Mouse (Mus musculus): ENCODE measurements around the gene Rspo1. TPM values are rescaled to one million over a fixed set of nuclear protein-coding genes. Genes with fewer than 3 reads are reported as not detected.

Gene Rspo1
- polyA plus RNA-seq, 1 experiment from 2014 or later: 2.2 TPM

DNA sequence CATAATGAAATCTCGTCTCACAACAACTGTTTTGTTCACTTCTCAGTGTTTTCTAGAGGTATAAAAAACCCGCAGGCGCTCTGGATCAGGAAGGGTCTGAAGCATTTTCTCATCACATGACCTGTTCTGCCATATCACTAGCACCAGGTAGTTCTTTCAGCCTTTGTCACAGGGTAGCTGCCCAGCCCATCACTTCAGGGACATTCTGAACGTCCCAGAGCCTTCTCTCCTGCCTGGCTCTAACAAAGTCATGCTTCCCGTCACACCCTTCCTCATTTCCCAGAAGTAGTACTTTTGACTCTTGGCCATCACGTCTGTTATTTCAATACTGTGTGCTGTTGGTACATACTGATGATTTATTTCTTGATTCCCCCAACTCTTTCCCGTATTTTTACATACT is 58.2 kb downstream of the Rspo1 start:
- H3K4me3 ChIP-seq (ENCODE audit: low read depth, low read length): no peak overlapping the region
- H3K27me3 ChIP-seq (ENCODE audit: control insufficient read depth, insufficient read depth, low read depth, low read length): no peaks in the 10 kb centered on the region
- ATAC-seq: no peak
- H3K36me3 ChIP-seq (ENCODE audit: control insufficient read depth, insufficient read depth, low read length): peaks cover 66% of the 10 kb centered on the region
- no peaks in the 10 kb centered on the region for H3K9me3 ChIP-seq (replicated peaks; ENCODE audit: control insufficient read depth, low read length, poor library complexity, severe bottlenecking)
- H3K4me2 ChIP-seq (ENCODE audit: low read length): no peak overlapping the region
- WGBS: 91% methylated on average over 7 of the region's 7 CpGs
- no peak overlapping the region for H3K27ac ChIP-seq (ENCODE audit: low read length)
- H3K9ac ChIP-seq (ENCODE audit: low read depth, low read length): no peak overlapping the region
- no peaks in the 10 kb centered on the region for H3K4me1 ChIP-seq (ENCODE audit: control insufficient read depth, insufficient read depth, low read length)

DNA sequence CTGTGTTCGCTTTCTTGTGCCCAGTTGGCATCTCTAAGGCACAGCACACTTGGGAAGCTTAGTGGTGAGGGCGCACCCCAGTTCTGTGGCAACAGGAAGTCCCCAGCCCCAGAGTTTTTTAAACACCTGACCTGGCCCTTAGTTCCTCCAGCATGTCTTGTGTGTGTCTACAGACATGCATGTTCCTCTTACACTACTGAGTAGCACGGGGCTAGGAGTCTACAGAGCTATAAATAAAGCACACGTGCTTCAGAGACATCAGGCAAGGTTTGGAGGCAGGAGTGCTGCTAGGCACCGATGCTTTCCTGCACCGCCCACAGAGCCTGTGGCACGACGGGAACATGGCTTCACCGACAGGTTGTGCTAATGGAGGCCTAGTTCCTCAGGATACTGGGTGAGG is 69.2 kb downstream of the Rspo1 start:
- peaks cover 32% of the 10 kb centered on the region for H3K36me3 ChIP-seq (ENCODE audit: control insufficient read depth, insufficient read depth, low read length)
- H3K9me3 ChIP-seq (replicated peaks; ENCODE audit: control insufficient read depth, low read length, poor library complexity, severe bottlenecking): no peaks in the 10 kb centered on the region
- 95% methylated on average over 9 of the region's 9 CpGs for WGBS
- H3K4me3 ChIP-seq (ENCODE audit: low read depth, low read length): no peak overlapping the region
- no peak overlapping the region for H3K4me2 ChIP-seq (ENCODE audit: low read length)
- H3K27ac ChIP-seq (ENCODE audit: low read length): no peak overlapping the region
- H3K9ac ChIP-seq (ENCODE audit: low read depth, low read length): no peak overlapping the region
- ATAC-seq: no peak
- H3K27me3 ChIP-seq (ENCODE audit: control insufficient read depth, insufficient read depth, low read depth, low read length): no peaks in the 10 kb centered on the region
- H3K4me1 ChIP-seq (ENCODE audit: control insufficient read depth, insufficient read depth, low read length): peaks cover 3% of the 10 kb centered on the region; the same call in 1 of the 2 replicates

DNA sequence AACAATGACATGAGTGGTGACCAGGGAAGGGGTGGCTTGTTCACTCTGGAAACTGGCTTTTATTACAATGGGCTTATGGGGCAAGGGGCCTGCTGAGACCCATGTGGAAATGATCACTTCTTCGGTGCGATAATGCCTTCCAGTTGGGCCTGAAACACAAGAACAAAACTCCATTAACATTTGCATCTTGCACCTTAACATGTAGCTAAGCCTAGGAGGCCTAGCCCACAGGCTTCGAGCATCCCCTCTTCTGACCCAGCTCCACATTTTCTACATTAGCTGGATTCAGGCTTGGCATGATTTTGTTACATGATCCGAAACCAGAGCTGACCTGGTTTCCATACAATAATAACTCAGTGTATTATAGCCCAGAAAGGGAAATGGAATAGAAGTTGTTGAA is 70.2 kb downstream of the Rspo1 start:
- no peak overlapping the region for H3K9ac ChIP-seq (ENCODE audit: low read depth, low read length)
- no peak overlapping the region for H3K4me3 ChIP-seq (ENCODE audit: low read depth, low read length)
- H3K9me3 ChIP-seq (replicated peaks; ENCODE audit: control insufficient read depth, low read length, poor library complexity, severe bottlenecking): no peaks in the 10 kb centered on the region
- no peaks in the 10 kb centered on the region for H3K27me3 ChIP-seq (ENCODE audit: control insufficient read depth, insufficient read depth, low read depth, low read length)
- WGBS: 91% methylated on average over 4 of the region's 4 CpGs
- H3K4me1 ChIP-seq (ENCODE audit: control insufficient read depth, insufficient read depth, low read length): peaks cover 3% of the 10 kb centered on the region; the same call in 1 of the 2 replicates
- H3K4me2 ChIP-seq (ENCODE audit: low read length): no peak overlapping the region
- no peak overlapping the region for H3K27ac ChIP-seq (ENCODE audit: low read length)
- H3K36me3 ChIP-seq (ENCODE audit: control insufficient read depth, insufficient read depth, low read length): peaks cover 29% of the 10 kb centered on the region
- no peak for ATAC-seq

DNA sequence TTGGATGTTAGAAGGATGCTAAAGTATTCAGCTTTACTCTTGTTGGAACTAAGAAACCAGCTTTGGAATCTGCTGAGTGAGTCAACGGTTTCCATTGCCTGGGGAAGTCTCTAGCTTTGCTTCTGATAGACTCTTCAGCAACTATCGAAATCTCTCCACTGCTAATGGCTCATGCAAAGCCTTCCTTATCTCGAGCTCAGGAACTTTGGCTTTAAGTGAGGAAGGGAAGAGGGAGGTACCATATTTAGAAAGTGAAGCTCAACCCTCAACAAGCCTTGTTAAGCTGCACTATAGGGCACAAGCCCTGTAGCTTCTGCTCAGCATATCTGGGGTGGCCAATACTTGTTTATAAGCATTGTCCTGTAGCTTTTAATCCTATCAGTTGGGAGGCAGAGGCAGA is 71.0 kb downstream of the Rspo1 start:
- Histone ChIP-seq H3K27me3 (ENCODE audit: control insufficient read depth, insufficient read depth, low read depth, low read length) (no peaks in the 10 kb centered on the region), H3K9me3 (replicated peaks; ENCODE audit: control insufficient read depth, low read length, poor library complexity, severe bottlenecking) (no peaks in the 10 kb centered on the region), H3K4me2 (ENCODE audit: low read length) (no peak overlapping the region), H3K27ac (ENCODE audit: low read length) (no peak overlapping the region), H3K36me3 (ENCODE audit: control insufficient read depth, insufficient read depth, low read length) (peaks cover 28% of the 10 kb centered on the region), H3K9ac (ENCODE audit: low read depth, low read length) (no peak overlapping the region), H3K4me3 (ENCODE audit: low read depth, low read length) (no peak overlapping the region), H3K4me1 (ENCODE audit: control insufficient read depth, insufficient read depth, low read length) (peaks cover 3% of the 10 kb centered on the region; the same call in 1 of the 2 replicates)
- no peak for ATAC-seq
- 61% methylated on average over 3 of the region's 3 CpGs for WGBS

DNA sequence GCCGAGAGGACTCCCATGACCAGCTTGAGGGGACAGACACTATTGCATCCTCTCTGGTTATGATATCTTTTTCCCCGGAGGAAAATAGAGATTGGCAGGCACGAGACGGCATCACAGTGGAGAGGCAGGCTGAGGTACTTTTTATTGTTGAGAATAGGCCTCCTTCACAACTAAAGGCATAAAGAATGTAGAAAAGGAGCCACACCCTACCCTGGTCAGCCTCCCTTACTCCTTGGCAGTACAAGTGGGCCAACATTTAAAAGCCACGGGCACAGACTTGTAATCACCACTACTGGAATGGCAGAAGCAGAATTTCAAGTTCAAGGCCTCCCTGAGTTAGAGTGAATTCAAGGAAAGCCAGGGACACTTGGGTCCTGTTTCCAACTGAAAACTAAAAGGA is 71.8 kb downstream of the Rspo1 start:
- H3K27me3 ChIP-seq (ENCODE audit: control insufficient read depth, insufficient read depth, low read depth, low read length): no peaks in the 10 kb centered on the region
- no peak for ATAC-seq
- H3K27ac ChIP-seq (ENCODE audit: low read length): no peak overlapping the region
- WGBS: 61% methylated on average over 5 of the region's 5 CpGs
- peaks cover 24% of the 10 kb centered on the region for H3K36me3 ChIP-seq (ENCODE audit: control insufficient read depth, insufficient read depth, low read length)
- no peak overlapping the region for H3K4me2 ChIP-seq (ENCODE audit: low read length)
- no peaks in the 10 kb centered on the region for H3K9me3 ChIP-seq (replicated peaks; ENCODE audit: control insufficient read depth, low read length, poor library complexity, severe bottlenecking)
- no peak overlapping the region for H3K4me3 ChIP-seq (ENCODE audit: low read depth, low read length)
- no peak overlapping the region for H3K9ac ChIP-seq (ENCODE audit: low read depth, low read length)
- H3K4me1 ChIP-seq (ENCODE audit: control insufficient read depth, insufficient read depth, low read length): peaks cover 3% of the 10 kb centered on the region; the same call in 1 of the 2 replicates

Other genes starting within 250 kb of the Rspo1 start
- 24.4 and 26.6 TPM in 2 replicates for gene Inpp5b, start 244.6 kb upstream of the Rspo1 start, polyA plus RNA-seq (2015; fragmentation: Nextera tagmentation; extraction: Ambion mirVana)
- 9.9 and 10.9 TPM in 2 replicates for gene Mtf1, start 184.3 kb upstream of the Rspo1 start, polyA plus RNA-seq (2015; fragmentation: Nextera tagmentation; extraction: Ambion mirVana)
- gene Yrdc, start 135.8 kb upstream of the Rspo1 start, polyA plus RNA-seq (2015; fragmentation: Nextera tagmentation; extraction: Ambion mirVana): 39.1 and 41.6 TPM in 2 replicates
- gene 1110065P20Rik, start 135.2 kb upstream of the Rspo1 start, polyA plus RNA-seq (2015; fragmentation: Nextera tagmentation; extraction: Ambion mirVana): 81.9 and 94.4 TPM in 2 replicates
- gene Maneal, start 124.3 kb upstream of the Rspo1 start, polyA plus RNA-seq (2015; fragmentation: Nextera tagmentation; extraction: Ambion mirVana): 10.3 and 11.0 TPM in 2 replicates
- 12.7 and 17.0 TPM in 2 replicates for gene Epha10, start 105.5 kb upstream of the Rspo1 start, polyA plus RNA-seq (2015; fragmentation: Nextera tagmentation; extraction: Ambion mirVana)
- gene 9930104L06Rik, start 49.4 kb upstream of the Rspo1 start, polyA plus RNA-seq (2015; fragmentation: Nextera tagmentation; extraction: Ambion mirVana): 16.1 and 17.0 TPM in 2 replicates
- 19.7 and 26.1 TPM in 2 replicates for gene Cdca8, start 47.1 kb upstream of the Rspo1 start, polyA plus RNA-seq (2015; fragmentation: Nextera tagmentation; extraction: Ambion mirVana)
- 95.9 and 104 TPM in 2 replicates for gene Gnl2, start 30.2 kb downstream of the Rspo1 start, polyA plus RNA-seq (2015; fragmentation: Nextera tagmentation; extraction: Ambion mirVana)
- 1.2 and 1.7 TPM in 2 replicates for gene Dnali1, start 79.3 kb downstream of the Rspo1 start, polyA plus RNA-seq (2015; fragmentation: Nextera tagmentation; extraction: Ambion mirVana)
- 23.2 and 24.8 TPM in 2 replicates for gene Snip1, start 80.2 kb downstream of the Rspo1 start, polyA plus RNA-seq (2015; fragmentation: Nextera tagmentation; extraction: Ambion mirVana)
- gene Meaf6, start 98.7 kb downstream of the Rspo1 start, polyA plus RNA-seq (2015; fragmentation: Nextera tagmentation; extraction: Ambion mirVana): 181 and 186 TPM in 2 replicates
- gene Zc3h12a, start 141.4 kb downstream of the Rspo1 start, polyA plus RNA-seq (2015; fragmentation: Nextera tagmentation; extraction: Ambion mirVana): not detected in 2 replicates